Mouse (Mus musculus) layer of hippocampus, postnatal 36 days (tissue): ENCODE measurements at regions not wholly inside any gene's neighbourhood (a gene's known extent, or its start where the extent isn't known, plus 50 kb on each side); places are given as distances from the start of the nearest gene placed in this dataset.
"Not testable (repeated sequence)": the region's sequence is repeated elsewhere in the genome, so short reads cannot be mapped to it uniquely, and the experiment has no call there.

Experiments
- DNase-seq, 2 experiments: peaks; one replicate each; pipeline ENCODE4 v3.0.0; 2022

- no peak for DNase-seq
Measured at GRCm38 (mm10) chr4:89753484-89753883, 74.2 kb downstream of the Dmrta1 start.

- DNase-seq, result peak; percentile 2 to 5
Measured at GRCm38 (mm10) chr4:89776269-89776668, 97.0 kb downstream of the Dmrta1 start.

DNA sequence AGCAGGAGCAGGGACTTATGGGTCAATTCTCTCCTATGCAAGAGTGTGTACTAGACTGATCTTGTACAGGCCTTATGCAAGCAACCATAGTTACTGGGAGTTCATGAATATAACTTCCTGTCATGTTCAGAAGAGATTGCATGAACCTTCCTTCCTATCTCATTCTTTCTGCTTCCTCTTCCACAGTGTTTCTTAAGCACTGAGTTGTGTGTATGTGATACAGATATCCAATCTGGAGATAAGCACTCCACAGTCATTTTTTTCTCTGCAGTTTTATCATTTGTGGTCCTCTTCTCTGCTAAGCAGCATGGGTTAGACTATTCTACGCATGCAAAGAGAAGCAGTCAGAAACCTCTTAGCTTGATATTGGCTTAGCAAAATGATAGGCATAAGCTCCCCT lies 102.3 kb downstream of the Dmrta1 start:
- DNase-seq, result no peak

DNA sequence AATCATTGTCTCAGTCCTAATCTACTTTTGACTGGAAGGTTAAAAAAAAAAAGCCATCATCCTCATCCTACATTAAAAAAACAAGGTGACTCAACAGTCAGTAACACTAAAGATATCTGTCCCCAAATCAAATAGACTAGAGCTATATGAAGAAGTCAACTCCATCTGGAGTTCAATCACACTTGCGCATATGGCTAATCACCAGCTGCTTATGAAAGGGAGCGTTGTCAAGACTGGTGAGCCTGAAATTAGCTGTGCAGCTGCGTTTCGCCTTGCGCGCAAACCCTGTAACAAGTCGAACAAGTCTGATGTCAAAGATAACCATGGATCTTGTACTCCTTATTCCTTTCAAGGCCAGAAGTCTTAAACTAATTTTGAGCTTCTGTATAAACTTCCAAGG lies 137.6 kb downstream of the Dmrta1 start:
- no peak for DNase-seq

GRCm38 (mm10) chr4:89834552-89835206 lies 155.4 kb downstream of the Dmrta1 start:
- DNase-seq, result no peak

DNA sequence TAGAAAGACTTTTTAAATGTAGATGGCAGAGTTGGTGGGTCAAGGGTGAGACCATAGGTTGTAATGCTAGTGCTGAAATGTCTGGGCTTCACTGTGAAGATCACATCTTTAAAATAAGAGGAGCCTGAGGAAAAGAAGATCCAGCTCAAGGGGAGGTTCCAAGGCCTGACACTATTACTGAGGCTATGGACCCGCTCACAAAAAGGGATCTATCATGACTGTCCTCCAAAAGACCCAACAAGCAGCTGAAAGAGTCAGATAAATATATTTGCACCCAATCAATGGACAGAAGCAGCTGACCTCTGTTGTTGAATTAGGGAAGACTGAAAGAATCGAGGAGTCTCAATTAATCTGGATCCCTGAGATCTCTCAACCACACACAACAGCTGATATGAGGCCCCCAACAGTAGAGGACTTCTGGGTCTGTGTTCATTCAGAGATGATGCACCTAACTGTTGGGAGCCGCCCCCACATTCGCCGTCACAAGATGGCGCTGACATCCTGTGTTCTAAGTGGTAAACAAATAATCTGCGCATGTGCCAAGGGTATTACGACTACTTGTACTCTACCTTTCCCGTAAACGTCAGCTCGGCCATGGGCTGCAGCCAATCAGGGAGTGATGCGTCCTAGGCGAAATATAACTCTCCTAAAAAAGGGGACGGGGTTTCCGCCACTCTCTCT lies 196.3 kb downstream of the Dmrta1 start:
- peak; percentile 2 to 11 for DNase-seq

DNA sequence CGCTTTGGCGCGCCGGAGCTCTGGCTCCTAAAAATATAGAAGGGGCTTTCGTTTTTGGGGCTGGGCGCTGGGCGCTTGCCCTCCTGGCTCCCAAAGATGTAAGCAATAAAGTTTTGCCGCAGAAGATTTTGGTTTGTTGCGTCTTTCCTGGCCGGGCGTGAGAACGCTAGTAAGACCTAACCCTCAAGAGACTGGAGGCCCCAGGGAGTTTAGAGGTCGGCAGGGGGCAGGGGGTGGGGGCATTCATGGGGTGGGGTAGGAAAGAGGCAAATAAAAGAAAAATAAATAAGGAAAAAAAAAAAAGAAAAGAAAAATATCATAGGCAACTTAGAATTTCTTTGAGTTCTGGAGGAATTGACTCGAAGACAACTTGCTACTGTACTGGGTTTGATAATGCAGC lies 196.9 kb downstream of the Dmrta1 start:
- DNase-seq, result not testable (repeated sequence)

- DNase-seq, result peak; percentile 3
Measured at GRCm38 (mm10) chr4:89881083-89881482, 201.8 kb downstream of the Dmrta1 start.

DNA sequence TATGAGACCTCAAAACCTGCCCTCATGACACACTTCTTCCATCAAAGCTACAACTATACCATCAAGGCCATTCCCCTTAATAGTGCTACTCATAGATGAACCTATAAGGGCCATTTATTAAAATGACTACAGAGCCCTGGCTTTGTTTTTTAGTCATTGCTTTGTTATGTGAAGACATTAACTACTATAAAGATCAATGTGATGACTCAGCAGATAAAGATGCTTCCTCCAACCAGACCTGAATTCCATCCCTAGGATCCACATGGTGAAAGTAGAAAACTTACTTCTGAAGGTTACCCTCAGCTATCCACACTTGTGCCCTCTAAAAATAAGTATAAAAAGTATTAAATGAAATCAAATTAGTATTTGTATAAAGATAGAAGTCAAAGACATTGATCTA lies 230.4 kb downstream of the Dmrta1 start:
- no peak for DNase-seq

GRCm38 (mm10) chr4:89937673-89938072 lies 258.4 kb downstream of the Dmrta1 start:
- DNase-seq, result no peak

- no peak for DNase-seq
Measured at GRCm38 (mm10) chr4:89941308-89941707, 262.1 kb downstream of the Dmrta1 start.

DNA sequence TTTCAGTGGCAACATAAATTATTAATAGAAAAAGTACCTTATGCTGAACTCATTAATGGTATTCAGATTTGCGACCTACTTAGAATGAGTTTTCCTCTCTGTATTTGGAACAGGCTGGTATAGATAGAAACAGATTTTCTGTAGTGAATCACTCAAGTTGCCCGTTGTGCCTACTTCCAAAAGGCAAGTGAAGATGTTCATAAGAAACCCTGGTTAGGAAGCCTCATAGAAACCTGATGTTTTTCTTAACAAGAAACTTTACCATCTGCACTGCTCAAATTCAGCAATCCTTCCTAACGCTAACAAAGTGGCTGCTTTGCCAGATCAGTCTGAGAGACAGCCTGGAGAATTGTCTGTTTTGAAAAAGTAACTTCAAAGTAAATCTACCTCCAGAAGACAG lies 242.5 kb upstream of the Zfp352 start:
- DNase-seq, result no peak

- no peak for DNase-seq
Measured at GRCm38 (mm10) chr4:90003413-90003812, 215.2 kb upstream of the Zfp352 start.

DNA sequence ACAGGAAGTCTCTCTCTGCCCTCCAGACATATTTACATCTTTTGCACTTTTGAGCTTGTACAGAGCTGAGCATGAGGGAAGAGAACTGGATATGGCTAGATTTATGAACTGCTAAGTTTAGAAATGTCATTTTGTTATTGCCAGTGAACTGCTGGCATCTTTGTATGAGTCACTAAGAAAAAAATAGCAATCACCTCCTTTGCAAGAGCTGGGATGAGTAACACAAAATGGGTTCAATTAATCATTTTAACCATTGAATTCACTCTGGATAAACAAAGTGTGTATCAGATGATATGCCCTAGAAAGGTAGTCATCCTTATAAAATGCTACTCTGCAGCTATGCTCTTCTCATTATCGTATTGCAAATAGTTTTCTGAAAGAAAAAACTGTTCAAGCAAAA lies 214.7 kb upstream of the Zfp352 start:
- DNase-seq, result peak in 1 of 2 experiments; percentile 5

DNA sequence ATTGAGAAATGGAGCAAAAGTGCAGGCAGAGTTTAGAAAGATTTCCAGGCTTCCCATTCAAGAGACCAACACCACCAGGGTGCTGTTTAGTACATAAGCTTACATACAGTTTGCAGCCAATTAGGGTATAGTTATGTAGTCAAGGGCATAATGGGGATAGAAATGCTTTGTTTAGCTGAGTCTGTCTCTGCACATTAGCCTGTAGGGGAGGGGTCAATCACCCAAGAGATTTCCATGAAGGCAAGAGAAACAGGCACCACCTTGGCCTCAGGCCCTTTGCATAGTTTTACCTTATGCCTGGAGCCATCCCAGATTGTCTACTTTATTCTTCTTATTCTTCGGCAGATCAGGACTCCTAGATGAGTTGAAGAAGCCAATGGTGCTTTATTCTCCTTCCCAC lies 205.9 kb upstream of the Zfp352 start:
- DNase-seq, result no peak

- DNase-seq, result peak in 1 of 2 experiments; percentile 5
Measured at GRCm38 (mm10) chr4:90014203-90014602, 204.4 kb upstream of the Zfp352 start.
